Mouse (Mus musculus) lung, adult 2 months (tissue): ENCODE results near the gene Mkrn3. TPM values are rescaled to one million over a fixed set of nuclear protein-coding genes. Genes with fewer than 3 reads are reported as not detected.

Experiments
- DNase-seq: peaks from one replicate; pipeline ENCODE4 v3.0.0; 2022
- H3K4me1 ChIP-seq: fragments of 200-500 bp; 2 replicates; pipeline ENCODE4 v1.6.1; 2011; ENCODE audit warnings: low read length; ENCODE audit not compliant: control insufficient read depth, insufficient read depth
- H3K4me3 ChIP-seq: fragments of 200-500 bp; replicated peaks from 2 replicates; pipeline ENCODE3; 2011; ENCODE audit warnings: low read depth, mild to moderate bottlenecking, control low read depth, low read length; ENCODE audit errors: extremely low read depth
- CTCF ChIP-seq: fragments of 200-500 bp; IDR thresholded peaks from 2 replicates; pipeline ENCODE4 v1.5.1; 2011; ENCODE audit warnings: mild to moderate bottlenecking, low read length, control low read depth; ENCODE audit not compliant: insufficient read depth
- POLR2A ChIP-seq: fragments of 200-500 bp; IDR thresholded peaks from 2 replicates; pipeline ENCODE4 v1.6.1; 2011; ENCODE audit warnings: low read depth, mild to moderate bottlenecking, control low read depth, low read length, borderline replicate concordance; ENCODE audit errors: extremely low read depth
- WGBS: fragments of 180-500 bp; shearing (Covaris S2); methylation state at CpG from one replicate; pipeline ENCODE4 v1.1.7; 2018; 5-methylcytosine and 5-hydroxymethylcytosine counted together
- polyA plus RNA-seq: library from polyadenylated mRNA; depleted of rRNA; stranded (reverse); fragments of >200 nt; gene quantifications from 2 replicates; pipeline ENCODE4 v1.2.3, GENCODE M21; 2012; rRNA removed

The Mkrn3 gene
- polyA plus RNA-seq = 0.92 and 1.6 TPM in 2 replicates

- DNase-seq = peak; percentile 60
- no peak for TF ChIP-seq CTCF
- peak; percentile 47; the same call in 1 of the 2 replicates for TF ChIP-seq POLR2A
- Histone ChIP-seq H3K4me1 (0 out of 2 replicates have a peak, but pooled peaks cover 4% of the 10 kb centered on the region), H3K4me3 (peak within 1 kb of the TSS; percentile 92)
- 28% methylated on average over 49 of the region's 49 CpGs for WGBS
Observed at GRCm38 (mm10) chr7:62419493-62420360, at the start of gene Mkrn3. Gene Mkrn3 (minus strand): TSS chr7:62420139.

GRCm38 (mm10) chr7:62463878-62464755 is 44.2 kb upstream of the Mkrn3 start, which contains the start of gene Peg12:
Gene Peg12 (minus strand): TSS chr7:62464510.
- H3K4me3 ChIP-seq = peak within 1 kb of the TSS; percentile 65
- DNase-seq = peak; percentile 53
- WGBS = 16% methylated on average over 77 of the region's 82 CpGs
- no peak for TF ChIP-seq POLR2A
- no peak for TF ChIP-seq CTCF
- no peaks in the 10 kb centered on the region for H3K4me1 ChIP-seq

- peak; percentile 23 for DNase-seq
- WGBS = 25% methylated on average over 55 of the region's 55 CpGs
Observed at GRCm38 (mm10) chr7:62463007-62463877, 43.3 kb upstream of the Mkrn3 start.

GRCm38 (mm10) chr7:62462229-62463006 is 42.5 kb upstream of the Mkrn3 start:
- 28% methylated on average over 13 of the region's 13 CpGs for WGBS
- no peak for DNase-seq
- no peak overlapping the region for H3K4me3 ChIP-seq
- no peak for TF ChIP-seq POLR2A
- TF ChIP-seq CTCF = no peak
- no peaks in the 10 kb centered on the region for H3K4me1 ChIP-seq

More at GRCm38 (mm10) chr7:62463007-62463877, 43.3 kb upstream of the Mkrn3 start:
- no peaks in the 10 kb centered on the region for H3K4me1 ChIP-seq
- no peak for TF ChIP-seq POLR2A
- TF ChIP-seq CTCF = no peak
- peak overlapping the region; percentile 46 for H3K4me3 ChIP-seq

GRCm38 (mm10) chr7:62452353-62452752 is 32.4 kb upstream of the Mkrn3 start:
- WGBS = 34% methylated on average over 2 of the region's 2 CpGs
- no peaks in the 10 kb centered on the region for H3K4me1 ChIP-seq
- no peak for DNase-seq
- no peak overlapping the region for H3K4me3 ChIP-seq
- TF ChIP-seq CTCF = no peak
- no peak for TF ChIP-seq POLR2A

- DNase-seq = no peak
- H3K4me1 ChIP-seq = no peaks in the 10 kb centered on the region
- TF ChIP-seq CTCF = no peak
- no peak for TF ChIP-seq POLR2A
- H3K4me3 ChIP-seq = no peak overlapping the region
Observed at GRCm38 (mm10) chr7:62445431-62446165, 25.7 kb upstream of the Mkrn3 start.

- no peak for DNase-seq
- Histone ChIP-seq H3K4me1 (no peaks in the 10 kb centered on the region), H3K4me3 (no peak overlapping the region)
- TF ChIP-seq CTCF (no peak), POLR2A (no peak)
- WGBS = 68% methylated on average over 2 of the region's 2 CpGs
Observed at GRCm38 (mm10) chr7:62436394-62436793, 16.5 kb upstream of the Mkrn3 start.
